Mouse (Mus musculus): ENCODE measurements around the gene Hdgfl2. TPM values are rescaled to one million over a fixed set of nuclear protein-coding genes. Genes with fewer than 3 reads are reported as not detected.

Hdgfl2 gene
- polyA plus RNA-seq, 2 experiments = 84.9 to 118 TPM

GRCm38 (mm10) chr17:56119431-56119830 is 40.0 kb downstream of the Hdgfl2 start:
- 43% methylated on average over 12 of the region's 12 CpGs for WGBS
- H3K4me1 ChIP-seq (ENCODE audit: control insufficient read depth, insufficient read depth, low read length) = peaks cover 5% of the 10 kb centered on the region
- H3K9ac ChIP-seq (ENCODE audit: low read depth, low read length, severe bottlenecking) = no peak overlapping the region
- H3K9me3 ChIP-seq (ENCODE audit: control insufficient read depth, low read length) = peaks cover 11% of the 10 kb centered on the region
- TF ChIP-seq POLR2A (IDR thresholded peaks at IDR 0.05; ENCODE audit: borderline replicate concordance, extremely low read depth, insufficient read depth, insufficient read length) = no peak
- H3K27me3 ChIP-seq (ENCODE audit: control insufficient read depth, insufficient read depth, low read length) = peaks cover 67% of the 10 kb centered on the region
- peak overlapping the region; percentile 2; the same call in 1 of the 2 replicates for H3K4me2 ChIP-seq (replicated peaks; ENCODE audit: low read depth, low read length, severe bottlenecking)
- DNase-seq (ENCODE audit: low spot score) = no peak
- no peaks in the 10 kb centered on the region for H3K36me3 ChIP-seq (ENCODE audit: control insufficient read depth, insufficient read depth, low read length)
- H3K4me3 ChIP-seq (replicated peaks; ENCODE audit: low read length) = 0 out of 2 replicates have a peak overlapping the region, but pooled peaks have one; percentile 4
- no peak for ATAC-seq (ENCODE audit: low FRiP score, low read depth)
- H3K27ac ChIP-seq (replicated peaks; ENCODE audit: low read depth, low read length) = no peak overlapping the region

- Histone ChIP-seq H3K9ac (ENCODE audit: low read depth, low read length, severe bottlenecking) (no peak overlapping the region), H3K4me1 (ENCODE audit: control insufficient read depth, insufficient read depth, low read length) (peaks cover 5% of the 10 kb centered on the region), H3K4me2 (replicated peaks; ENCODE audit: low read depth, low read length, severe bottlenecking) (peak overlapping the region; percentile 7; the same call in 1 of the 2 replicates), H3K27ac (replicated peaks; ENCODE audit: low read depth, low read length) (no peak overlapping the region), H3K36me3 (ENCODE audit: control insufficient read depth, insufficient read depth, low read length) (no peaks in the 10 kb centered on the region), H3K27me3 (ENCODE audit: control insufficient read depth, insufficient read depth, low read length) (peaks cover 75% of the 10 kb centered on the region), H3K4me3 (replicated peaks; ENCODE audit: low read length) (peak overlapping the region; percentile 4; the same call in 1 of the 2 replicates), H3K9me3 (ENCODE audit: control insufficient read depth, low read length) (peaks cover 11% of the 10 kb centered on the region)
- ATAC-seq (ENCODE audit: low FRiP score, low read depth) (no peak), DNase-seq (ENCODE audit: low spot score) (no peak)
- 6% methylated on average over 64 of the region's 66 CpGs for WGBS
- TF ChIP-seq POLR2A (IDR thresholded peaks at IDR 0.05; ENCODE audit: borderline replicate concordance, extremely low read depth, insufficient read depth, insufficient read length) = no peak
Observed at GRCm38 (mm10) chr17:56119981-56120880, 40.8 kb downstream of the Hdgfl2 start.

- Histone ChIP-seq H3K36me3 (ENCODE audit: control insufficient read depth, insufficient read depth, low read length) (no peaks in the 10 kb centered on the region), H3K4me1 (ENCODE audit: control insufficient read depth, insufficient read depth, low read length) (peaks cover 5% of the 10 kb centered on the region), H3K27ac (replicated peaks; ENCODE audit: low read depth, low read length) (no peak within 1 kb of the TSS), H3K9me3 (ENCODE audit: control insufficient read depth, low read length) (peaks cover 11% of the 10 kb centered on the region), H3K4me3 (replicated peaks; ENCODE audit: low read length) (no peak within 1 kb of the TSS), H3K9ac (ENCODE audit: low read depth, low read length, severe bottlenecking) (no peak within 1 kb of the TSS), H3K27me3 (ENCODE audit: control insufficient read depth, insufficient read depth, low read length) (peaks cover 77% of the 10 kb centered on the region), H3K4me2 (replicated peaks; ENCODE audit: low read depth, low read length, severe bottlenecking) (no peak within 1 kb of the TSS)
- DNase-seq (ENCODE audit: low spot score) (no peak), ATAC-seq (ENCODE audit: low FRiP score, low read depth) (no peak)
- 60% methylated on average over 2 of the region's 2 CpGs for WGBS
- no peak for TF ChIP-seq POLR2A (IDR thresholded peaks at IDR 0.05; ENCODE audit: borderline replicate concordance, extremely low read depth, insufficient read depth, insufficient read length)
Observed at GRCm38 (mm10) chr17:56121826-56122225, 42.4 kb downstream of the Hdgfl2 start, which contains the start of gene Lrg1. Gene Lrg1, minus strand, starts transcription at chr17:56122001.

GRCm38 (mm10) chr17:56123161-56123560 is 43.7 kb downstream of the Hdgfl2 start:
- Histone ChIP-seq H3K4me3 (replicated peaks; ENCODE audit: low read length) (no peak overlapping the region), H3K9ac (ENCODE audit: low read depth, low read length, severe bottlenecking) (no peak overlapping the region), H3K4me1 (ENCODE audit: control insufficient read depth, insufficient read depth, low read length) (no peaks in the 10 kb centered on the region; the same call in 1 of the 2 replicates), H3K27me3 (ENCODE audit: control insufficient read depth, insufficient read depth, low read length) (peaks cover 69% of the 10 kb centered on the region), H3K4me2 (replicated peaks; ENCODE audit: low read depth, low read length, severe bottlenecking) (no peak overlapping the region), H3K9me3 (ENCODE audit: control insufficient read depth, low read length) (peaks cover 11% of the 10 kb centered on the region), H3K27ac (replicated peaks; ENCODE audit: low read depth, low read length) (no peak overlapping the region), H3K36me3 (ENCODE audit: control insufficient read depth, insufficient read depth, low read length) (no peaks in the 10 kb centered on the region)
- no peak for DNase-seq (ENCODE audit: low spot score)
- no peak for TF ChIP-seq POLR2A (IDR thresholded peaks at IDR 0.05; ENCODE audit: borderline replicate concordance, extremely low read depth, insufficient read depth, insufficient read length)
- no peak for ATAC-seq (ENCODE audit: low FRiP score, low read depth)
- 88% methylated on average over 12 of the region's 12 CpGs for WGBS

GRCm38 (mm10) chr17:56123681-56124340 is 44.4 kb downstream of the Hdgfl2 start:
- Histone ChIP-seq H3K36me3 (ENCODE audit: control insufficient read depth, insufficient read depth, low read length) (no peaks in the 10 kb centered on the region), H3K4me2 (replicated peaks; ENCODE audit: low read depth, low read length, severe bottlenecking) (peak overlapping the region; percentile 68), H3K27me3 (ENCODE audit: control insufficient read depth, insufficient read depth, low read length) (peaks cover 62% of the 10 kb centered on the region), H3K4me3 (replicated peaks; ENCODE audit: low read length) (peak overlapping the region; percentile 38), H3K9ac (ENCODE audit: low read depth, low read length, severe bottlenecking) (peak overlapping the region; percentile 55), H3K27ac (replicated peaks; ENCODE audit: low read depth, low read length) (no peak overlapping the region), H3K4me1 (ENCODE audit: control insufficient read depth, insufficient read depth, low read length) (no peaks in the 10 kb centered on the region; the same call in 1 of the 2 replicates), H3K9me3 (ENCODE audit: control insufficient read depth, low read length) (peaks cover 11% of the 10 kb centered on the region)
- WGBS = 42% methylated on average over 49 of the region's 59 CpGs
- no peak for DNase-seq (ENCODE audit: low spot score)
- no peak for ATAC-seq (ENCODE audit: low FRiP score, low read depth)
- no peak for TF ChIP-seq POLR2A (IDR thresholded peaks at IDR 0.05; ENCODE audit: borderline replicate concordance, extremely low read depth, insufficient read depth, insufficient read length)

Measured in limb, embryonic 14.5 days (tissue).